ENCODE assay signal across 17 mouse cellular contexts in the genomic region with DNA sequence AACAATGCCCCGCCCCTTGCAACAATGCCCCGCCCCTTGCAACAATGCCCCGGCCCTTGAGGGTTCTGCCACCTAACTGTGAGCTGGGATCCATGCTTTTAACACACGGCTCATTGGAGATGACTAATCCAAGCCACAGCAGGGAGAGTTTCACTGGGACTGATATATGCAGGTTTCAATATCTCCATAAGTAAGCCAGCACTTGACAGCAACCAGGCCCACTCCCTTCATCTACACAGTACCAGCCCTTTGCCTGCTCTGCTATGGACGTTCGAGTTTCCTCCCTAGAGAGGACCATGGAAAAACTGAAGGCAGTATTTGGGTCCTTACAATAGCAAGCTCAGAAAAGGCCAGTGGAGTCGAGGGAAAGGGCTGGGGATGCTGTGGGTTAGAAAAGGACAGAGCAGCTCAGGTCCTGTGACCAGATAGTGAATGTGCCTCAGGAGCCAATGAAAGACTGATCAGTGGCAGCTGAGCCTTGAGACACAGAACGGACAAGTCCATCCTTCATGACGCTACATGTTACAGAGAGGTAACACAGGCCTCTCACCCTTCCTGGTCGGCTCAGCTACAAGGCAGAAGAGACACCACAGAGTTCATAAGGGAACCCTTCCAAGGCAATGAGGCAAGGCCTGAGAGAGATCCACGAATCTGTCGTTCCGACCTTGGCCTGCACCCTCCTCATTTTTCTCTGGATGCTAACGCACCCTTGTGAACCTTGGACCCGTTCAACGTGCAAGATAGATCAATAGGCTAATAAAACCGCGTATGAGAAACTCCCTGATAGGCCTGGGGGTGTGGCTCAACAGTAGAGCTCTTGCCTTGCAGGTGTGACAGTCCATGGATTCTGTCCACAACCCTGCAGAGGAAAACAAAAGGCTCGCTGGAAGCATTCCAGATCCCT.
A peak's percentile ranks its signal among the peaks of the same experiment; 100 is the strongest.
DNase-seq lines count a peak whose midpoint lies in the region; ATAC-seq and TF ChIP-seq lines count a peak whose summit lies in the region.
"Had no signal": no experiment of that assay in that cellular context is flagged by ENCODE, and none has a peak within 500 bp of the region (broad histone marks: within the 10 kb centered on the region; RNA-seq: fewer than 3 reads in every experiment).

No protein-coding gene starts in this region.

- intact Hi-C loops in heart, postnatal 25 days (cut with DNase I) = no loop called here

- H3K4me2 ChIP-seq in heart, embryonic 12.5 days = no peak overlapping the region
- H3K4me2 ChIP-seq in midbrain, postnatal 0 days (ENCODE audit: low read depth, low read length, poor library complexity, severe bottlenecking) = no peak overlapping the region
- no peak overlapping the region for H3K4me2 ChIP-seq in midbrain, embryonic 16.5 days (ENCODE audit: low read length)
- H3K4me2 ChIP-seq in intestine, embryonic 15.5 days (replicated peaks) = peak overlapping the region; percentile 17; the same call in 1 of the 2 replicates
- H3K4me2 ChIP-seq: heart, embryonic 15.5 days; limb, embryonic 12.5 days had no signal

- H3K4me3 ChIP-seq in heart, embryonic 12.5 days = no peak overlapping the region
- no peak overlapping the region for H3K4me3 ChIP-seq in midbrain, postnatal 0 days (ENCODE audit: low read depth, low read length)
- no peak overlapping the region for H3K4me3 ChIP-seq in midbrain, embryonic 16.5 days (ENCODE audit: low read depth, low read length)
- H3K4me3 ChIP-seq in intestine, embryonic 15.5 days (replicated peaks) = no peak overlapping the region
- H3K4me3 ChIP-seq: gastrocnemius, adult 2 months; heart, embryonic 15.5 days; limb, embryonic 12.5 days had no signal

- no peaks in the 10 kb centered on the region for H3K27me3 ChIP-seq in heart, embryonic 12.5 days (replicated peaks)
- no peaks in the 10 kb centered on the region for H3K27me3 ChIP-seq in midbrain, postnatal 0 days (ENCODE audit: insufficient read depth, low read length)
- no peaks in the 10 kb centered on the region for H3K27me3 ChIP-seq in midbrain, embryonic 16.5 days (ENCODE audit: control insufficient read depth, insufficient read depth, low read depth, low read length)
- no peaks in the 10 kb centered on the region for H3K27me3 ChIP-seq in intestine, embryonic 15.5 days (replicated peaks)
- H3K27me3 ChIP-seq: heart, embryonic 15.5 days; limb, embryonic 12.5 days had no signal

- H3K27ac ChIP-seq in heart, embryonic 12.5 days (ENCODE audit: poor library complexity, severe bottlenecking) = no peak overlapping the region
- no peak overlapping the region for H3K27ac ChIP-seq in midbrain, postnatal 0 days (ENCODE audit: low read depth, low read length)
- no peak overlapping the region for H3K27ac ChIP-seq in midbrain, embryonic 16.5 days (ENCODE audit: low read length)
- peak overlapping the region; percentile 62 for H3K27ac ChIP-seq in intestine, embryonic 15.5 days
- H3K27ac ChIP-seq: gastrocnemius, adult 2 months; heart, embryonic 15.5 days; limb, embryonic 12.5 days had no signal

- TF ChIP-seq CTCF in midbrain, postnatal 0 days (IDR thresholded peaks at IDR 0.05) = no peak

- H3K4me1 ChIP-seq in heart, embryonic 12.5 days (replicated peaks) = peaks cover 5% of the 10 kb centered on the region
- H3K4me1 ChIP-seq in midbrain, postnatal 0 days (ENCODE audit: insufficient read depth, low read length) = no peaks in the 10 kb centered on the region
- no peaks in the 10 kb centered on the region; the same call in 1 of the 2 replicates for H3K4me1 ChIP-seq in midbrain, embryonic 16.5 days (ENCODE audit: control insufficient read depth, insufficient read depth, low read length)
- 0 out of 2 replicates have a peak, but pooled peaks cover 2% of the 10 kb centered on the region for H3K4me1 ChIP-seq in intestine, embryonic 15.5 days (replicated peaks)
- H3K4me1 ChIP-seq: heart, embryonic 15.5 days had no signal

- 59% methylated on average over 19 of the region's 19 CpGs for WGBS in heart, embryonic 12.5 days
- 55% methylated on average over 19 of the region's 19 CpGs for WGBS in midbrain, postnatal 0 days
- WGBS in midbrain, embryonic 16.5 days = 51% methylated on average over 19 of the region's 19 CpGs
- 45% methylated on average over 19 of the region's 19 CpGs for WGBS in intestine, embryonic 15.5 days

- ATAC-seq in heart, embryonic 12.5 days (ENCODE audit: insufficient number of reproducible peaks, low FRiP score) = peak; percentile 29; the same call in 1 of the 2 replicates
- ATAC-seq in midbrain, postnatal 0 days (ENCODE audit: low FRiP score) = no peak
- no peak for ATAC-seq in midbrain, embryonic 16.5 days
- peak; percentile 97 for ATAC-seq in intestine, embryonic 15.5 days
- ATAC-seq: forebrain, embryonic 16.5 days; inflammation-experienced regulatory T-cells, adult 6 months had no signal

- no peaks in the 10 kb centered on the region for H3K36me3 ChIP-seq in heart, embryonic 12.5 days
- H3K36me3 ChIP-seq in midbrain, postnatal 0 days (ENCODE audit: insufficient read depth, low read length) = no peaks in the 10 kb centered on the region
- H3K36me3 ChIP-seq in midbrain, embryonic 16.5 days (ENCODE audit: control insufficient read depth, insufficient read depth, low read length) = no peaks in the 10 kb centered on the region
- no peaks in the 10 kb centered on the region for H3K36me3 ChIP-seq in intestine, embryonic 15.5 days
- H3K36me3 ChIP-seq: heart, embryonic 15.5 days; limb, embryonic 12.5 days had no signal

- no peak overlapping the region for H3K9ac ChIP-seq in heart, embryonic 12.5 days
- no peak overlapping the region for H3K9ac ChIP-seq in midbrain, postnatal 0 days (replicated peaks; ENCODE audit: low read length, poor library complexity, severe bottlenecking)
- H3K9ac ChIP-seq in midbrain, embryonic 16.5 days (ENCODE audit: low read depth, low read length) = no peak overlapping the region
- H3K9ac ChIP-seq in intestine, embryonic 15.5 days = no peak overlapping the region
- H3K9ac ChIP-seq: heart, embryonic 15.5 days; limb, embryonic 12.5 days had no signal

- DNase-seq in heart, postnatal 25 days (ENCODE audit: low spot score) = no peak
- peak; percentile 27 for DNase-seq in midbrain, postnatal 0 days (ENCODE audit: low spot score)
- no peak for DNase-seq in ovary, postnatal 36 days (ENCODE audit: low spot score)
- no peak for DNase-seq in left cerebral cortex, adult 9 months (ENCODE audit: low spot score in 2 of 2)
- DNase-seq: cerebellum, adult 8-10 months; gastrocnemius, adult 2 months; kidney, postnatal 10 days; layer of hippocampus, postnatal 36 days; lung, adult 2 months; right cerebral cortex, postnatal 14 days had no signal

- no peaks in the 10 kb centered on the region for H3K9me3 ChIP-seq in heart, embryonic 12.5 days (replicated peaks)
- H3K9me3 ChIP-seq in midbrain, postnatal 0 days (ENCODE audit: low read length) = no peaks in the 10 kb centered on the region
- no peaks in the 10 kb centered on the region for H3K9me3 ChIP-seq in midbrain, embryonic 16.5 days (replicated peaks; ENCODE audit: control insufficient read depth, low read length, poor library complexity, severe bottlenecking)
- no peaks in the 10 kb centered on the region for H3K9me3 ChIP-seq in intestine, embryonic 15.5 days
- H3K9me3 ChIP-seq: heart, embryonic 15.5 days had no signal

Comparison
In these comparisons a context has a peak if more than half of its experiments do, and no peak if none do; other contexts are left out.
1. ATAC-seq: peak in heart, embryonic 12.5 days (single experiment) and intestine, embryonic 15.5 days (single experiment); none in midbrain, postnatal 0 days (single experiment) and midbrain, embryonic 16.5 days (single experiment).